Mouse (Mus musculus) MEL (cell line): ENCODE data around the gene Clca3a1. TPM values are rescaled to one million over a fixed set of nuclear protein-coding genes. Genes with fewer than 3 reads are reported as not detected.

Experiments used
- DNase-seq: peaks from one replicate; pipeline ENCODE4 v3.0.0; 2011; ENCODE audit warnings: low read depth, low spot score
- H3K27ac ChIP-seq: 2 replicates; pipeline ENCODE4 v1.5.1; 2012; ENCODE audit warnings: low read depth, mild to moderate bottlenecking, control low read depth, low read length, moderate library complexity; ENCODE audit not compliant: control insufficient read depth
- H3K27me3 ChIP-seq, 2 experiments: fragments of 150-350 bp in 1 of 2; sonication (generic) in 1 of 2; 2 replicates each; pipeline ENCODE4 v1.6.1; 2012; ENCODE audit warnings: low read length in 2 of 2, mild to moderate bottlenecking in 2 of 2, improper control_type of control experiment in 1 of 2, moderate library complexity in 1 of 2; ENCODE audit not compliant: insufficient read depth in 2 of 2, control insufficient read depth in 1 of 2
- H3K36me3 ChIP-seq, 2 experiments: 2 replicates each; pipeline ENCODE4 v1.6.1; 2012 to 2014; ENCODE audit warnings: low read length in 2 of 2, improper control_type of control experiment in 1 of 2, inconsistent platforms in 1 of 2, mild to moderate bottlenecking in 1 of 2; ENCODE audit not compliant: insufficient read depth in 2 of 2, control insufficient read depth in 1 of 2
- H3K4me1 ChIP-seq, 2 experiments: fragments of 150-350 bp in 1 of 2; sonication (generic) in 1 of 2; 2 replicates each; pipeline ENCODE4 v1.6.1; 2012; ENCODE audit warnings: low read length in 2 of 2, improper control_type of control experiment in 1 of 2, mild to moderate bottlenecking in 1 of 2; ENCODE audit not compliant: insufficient read depth in 2 of 2, control insufficient read depth in 1 of 2
- H3K4me3 ChIP-seq, 2 experiments: fragments of 150-350 bp in 1 of 2; sonication (generic) in 1 of 2; 2 replicates each; pipeline ENCODE4 v1.5.1; 2012; ENCODE audit warnings: low read depth in 2 of 2, low read length in 2 of 2, mild to moderate bottlenecking in 2 of 2, moderate library complexity in 2 of 2, control low read depth in 1 of 2, improper control_type of control experiment in 1 of 2; ENCODE audit not compliant: control insufficient read depth in 1 of 2, insufficient read depth in 1 of 2
- H3K79me2 ChIP-seq: 2 replicates; pipeline ENCODE4 v1.6.1; 2012; ENCODE audit warnings: mild to moderate bottlenecking, low read length, moderate library complexity; ENCODE audit not compliant: control insufficient read depth, poor library complexity, insufficient read depth
- H3K9ac ChIP-seq: 2 replicates; pipeline ENCODE4 v1.6.1; 2012; ENCODE audit warnings: low read depth, mild to moderate bottlenecking, control low read depth, low read length, moderate library complexity; ENCODE audit not compliant: control insufficient read depth, poor library complexity, severe bottlenecking
- H3K9me3 ChIP-seq: fragments of 150-350 bp; sonication (generic); replicated peaks from 2 replicates; pipeline ENCODE4 v1.6.1; 2012; ENCODE audit warnings: mild to moderate bottlenecking, low read length, improper control_type of control experiment, moderate library complexity; ENCODE audit not compliant: insufficient read depth
- BHLHE40 ChIP-seq: IDR thresholded peaks from 2 replicates; pipeline ENCODE4 v1.6.1; 2012; ENCODE audit warnings: low read depth, mild to moderate bottlenecking, inconsistent platforms, low read length, improper control_type of control experiment, borderline replicate concordance
- CHD1 ChIP-seq: IDR thresholded peaks from 2 replicates; pipeline ENCODE4 v1.6.1; 2012; ENCODE audit warnings: low read depth, mild to moderate bottlenecking, inconsistent platforms, low read length, improper control_type of control experiment
- CHD2 ChIP-seq: IDR thresholded peaks from 2 replicates; pipeline ENCODE4 v1.6.1; 2011; ENCODE audit warnings: low read length, improper control_type of control experiment
- CTCF ChIP-seq, 3 experiments: IDR thresholded peaks in 2 of 3; conservative IDR thresholded peaks in 1 of 3; 2 replicates each; pipeline ENCODE4 v1.5.1; 2011 to 2012; ENCODE audit warnings: low read length in 3 of 3, low read depth in 2 of 3, mild to moderate bottlenecking in 2 of 3, improper control_type of control experiment in 1 of 3, inconsistent platforms in 1 of 3, mixed read lengths in 1 of 3, moderate library complexity in 1 of 3; ENCODE audit not compliant: control insufficient read depth in 1 of 3, insufficient read depth in 1 of 3, poor library complexity in 1 of 3, severe bottlenecking in 1 of 3
- E2F4 ChIP-seq: IDR thresholded peaks from 2 replicates; pipeline ENCODE4 v1.6.1; 2011; ENCODE audit warnings: low read depth, low read length, improper control_type of control experiment, borderline replicate concordance
- ELF1 ChIP-seq: IDR thresholded peaks from 2 replicates; pipeline ENCODE4 v1.6.1; 2014; ENCODE audit warnings: low read depth, mild to moderate bottlenecking, inconsistent platforms, low read length, improper control_type of control experiment, moderate library complexity
- ETS1 ChIP-seq: IDR thresholded peaks from 2 replicates; pipeline ENCODE4 v1.6.1; 2012; ENCODE audit warnings: low read depth, mild to moderate bottlenecking, inconsistent platforms, low read length, improper control_type of control experiment, moderate library complexity
- GATA1 ChIP-seq: IDR thresholded peaks from 2 replicates; pipeline ENCODE4 v1.6.1; 2011; ENCODE audit warnings: low read depth, low read length, improper control_type of control experiment
- HCFC1 ChIP-seq: IDR thresholded peaks from 2 replicates; pipeline ENCODE4 v1.6.1; 2012; ENCODE audit warnings: low read depth, mild to moderate bottlenecking, inconsistent platforms, low read length, improper control_type of control experiment, moderate library complexity
- JUND ChIP-seq: IDR thresholded peaks from 2 replicates; pipeline ENCODE4 v1.6.1; 2011; ENCODE audit warnings: low read depth, mild to moderate bottlenecking, improper control_type of control experiment, low read length
- KAT2A ChIP-seq: conservative IDR thresholded peaks from 2 replicates; pipeline ENCODE4 v1.6.1; 2012; ENCODE audit warnings: low read depth, low read length, improper control_type of control experiment, inconsistent platforms
- MAFK ChIP-seq: IDR thresholded peaks from 2 replicates; pipeline ENCODE4 v1.6.1; 2011; ENCODE audit warnings: low read depth, mild to moderate bottlenecking, low read length, improper control_type of control experiment, borderline replicate concordance
- MAX ChIP-seq: IDR thresholded peaks from 2 replicates; pipeline ENCODE4 v1.6.1; 2011; ENCODE audit warnings: low read length, improper control_type of control experiment
- MYC ChIP-seq: IDR thresholded peaks from 2 replicates; pipeline ENCODE4 v1.6.1; 2011; ENCODE audit warnings: low read depth, mild to moderate bottlenecking, low read length, improper control_type of control experiment, moderate library complexity
- NRF1 ChIP-seq: IDR thresholded peaks from 2 replicates; pipeline ENCODE4 v1.6.1; 2014; ENCODE audit warnings: low read depth, mild to moderate bottlenecking, inconsistent platforms, low read length, improper control_type of control experiment, moderate library complexity; ENCODE audit not compliant: poor library complexity, insufficient read depth, severe bottlenecking
- POLR2A ChIP-seq, 2 experiments: IDR thresholded peaks; 2 replicates each; pipeline ENCODE4 v1.6.1; 2011 to 2012; ENCODE audit warnings: low read length in 2 of 2, mild to moderate bottlenecking in 2 of 2, control low read depth in 1 of 2, improper control_type of control experiment in 1 of 2, low read depth in 1 of 2, moderate library complexity in 1 of 2; ENCODE audit not compliant: control insufficient read depth in 1 of 2, insufficient read depth in 1 of 2, poor library complexity in 1 of 2
- RCOR1 ChIP-seq: IDR thresholded peaks from 2 replicates; pipeline ENCODE4 v1.6.1; 2012; ENCODE audit warnings: low read depth, mild to moderate bottlenecking, inconsistent platforms, low read length, improper control_type of control experiment
- SIN3A ChIP-seq: IDR thresholded peaks from 2 replicates; pipeline ENCODE4 v1.6.1; 2012; ENCODE audit warnings: low read length, improper control_type of control experiment, inconsistent platforms
- SMC3 ChIP-seq: IDR thresholded peaks from 2 replicates; pipeline ENCODE4 v1.6.1; 2011; ENCODE audit warnings: low read depth, low read length, improper control_type of control experiment
- TCF12 ChIP-seq: IDR thresholded peaks from 2 replicates; pipeline ENCODE4 v1.6.1; 2014; ENCODE audit warnings: low read depth, mild to moderate bottlenecking, inconsistent platforms, low read length, improper control_type of control experiment, moderate library complexity
- USF2 ChIP-seq, 2 experiments: IDR thresholded peaks; 2 replicates each; pipeline ENCODE4 v1.6.1; 2011 to 2012; ENCODE audit warnings: improper control_type of control experiment in 2 of 2, low read length in 2 of 2, borderline replicate concordance in 1 of 2, inconsistent platforms in 1 of 2, low read depth in 1 of 2, mild to moderate bottlenecking in 1 of 2; ENCODE audit not compliant: insufficient read depth in 1 of 2
- ZMIZ1 ChIP-seq: IDR thresholded peaks from 2 replicates; pipeline ENCODE4 v1.6.1; 2012; ENCODE audit warnings: low read depth, mild to moderate bottlenecking, inconsistent platforms, low read length, improper control_type of control experiment, moderate library complexity
- polyA plus RNA-seq, 2 experiments: library from polyadenylated mRNA; stranded (reverse) in 1 of 2; unstranded in 1 of 2; fragments of >175 nt in 1 of 2; fragments of >200 nt in 1 of 2; gene quantifications; 2 replicates each; pipeline versions ENCODE4 v1.2.1 to v1.2.4; 2012; ENCODE audit warnings: low replicate concordance in 2 of 2, low read depth in 1 of 2; ENCODE audit not compliant: insufficient read length in 2 of 2, insufficient read depth in 1 of 2, missing spikeins in 1 of 2
- total RNA-seq: library from RNA; depleted of rRNA; stranded (reverse); fragments of 300-350 nt; gene quantifications from 2 replicates; pipeline ENCODE4 v1.2.3, GENCODE M21; 2012

The Clca3a1 gene
- total and polyA plus RNA-seq, 3 experiments, result 0.12 to 0.40 TPM; not detected in 1

DNA sequence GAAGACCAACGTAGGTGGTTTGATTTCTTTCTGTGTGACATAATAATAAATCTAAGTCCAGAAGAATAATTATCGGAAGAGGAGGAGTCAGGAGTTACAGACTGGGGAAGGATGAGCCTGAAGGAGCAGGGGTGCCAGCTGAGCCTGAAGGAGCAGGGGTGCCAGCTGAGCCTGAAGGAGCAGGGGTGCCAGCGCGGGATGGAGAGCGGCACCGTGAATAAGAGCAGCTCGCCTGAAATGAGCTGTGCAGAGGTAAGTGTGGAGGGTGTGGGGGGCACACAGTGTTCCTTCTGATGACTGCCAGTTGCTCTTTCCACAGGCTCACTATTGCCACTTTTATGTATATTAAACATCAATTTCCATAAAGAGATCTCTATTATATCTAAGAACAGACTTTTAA is 45.7 kb downstream of the Clca3a1 start:
- Histone ChIP-seq H3K9ac (no peak overlapping the region), H3K4me3 (no peak overlapping the region), H3K27ac (no peak overlapping the region), H3K4me1 (peaks cover 5 to 9% of the 10 kb centered on the region in 2 experiments; a peak in 3 of 4 replicates), H3K79me2 (peaks cover 38% of the 10 kb centered on the region), H3K27me3 (no peaks in the 10 kb centered on the region), H3K9me3 (no peaks in the 10 kb centered on the region), H3K36me3 (peaks cover 8 to 15% of the 10 kb centered on the region in 2 experiments)
- TF ChIP-seq RCOR1 (no peak), SIN3A (no peak), MAFK (no peak), ETS1 (no peak), E2F4 (no peak), CTCF (IDR thresholded peaks at IDR 0.05 in 2 of 3, conservative IDR thresholded peaks at IDR 0.05 in 1 of 3; ENCODE audit: control insufficient read depth in 1 of 3, insufficient read depth in 1 of 3, low read depth in 2 of 3, low read length in 3 of 3, poor library complexity in 1 of 3, severe bottlenecking in 1 of 3) (no peak), BHLHE40 (no peak), SMC3 (no peak), NRF1 (no peak), ELF1 (no peak)
- no peak for DNase-seq

DNA sequence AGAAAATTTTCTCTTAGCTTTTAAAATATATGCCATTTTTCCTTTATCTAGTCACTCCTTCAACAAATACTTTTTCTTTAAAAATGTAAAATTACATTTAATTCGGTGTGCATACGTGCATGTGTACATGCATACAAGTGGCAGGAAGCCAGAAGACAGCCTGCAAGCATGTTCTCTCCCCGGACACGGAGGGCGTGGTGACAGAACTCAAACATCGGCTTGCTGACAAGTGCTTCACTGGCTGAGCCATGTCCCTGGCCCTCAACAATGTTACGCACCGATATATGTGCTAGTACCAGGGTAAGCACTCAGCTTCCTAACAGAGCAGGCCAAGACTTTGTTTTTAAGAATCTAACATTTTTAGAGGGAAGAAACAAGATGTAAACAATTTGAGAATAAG is 46.2 kb downstream of the Clca3a1 start:
- Histone ChIP-seq H3K27me3 (no peaks in the 10 kb centered on the region), H3K9ac (no peak overlapping the region), H3K36me3 (peaks cover 10 to 15% of the 10 kb centered on the region in 2 experiments), H3K4me1 (peaks cover 5 to 9% of the 10 kb centered on the region in 2 experiments; a peak in 3 of 4 replicates), H3K4me3 (no peak overlapping the region), H3K27ac (no peak overlapping the region)
- no peak for DNase-seq
- TF ChIP-seq HCFC1 (no peak), ELF1 (no peak), KAT2A (no peak), JUND (no peak), RCOR1 (no peak), MYC (no peak)
- TF ChIP-seq, all 39 proteins: peak for 0
- Histone ChIP-seq H3K79me2 (peaks cover 34% of the 10 kb centered on the region), H3K9me3 (no peaks in the 10 kb centered on the region)

DNA sequence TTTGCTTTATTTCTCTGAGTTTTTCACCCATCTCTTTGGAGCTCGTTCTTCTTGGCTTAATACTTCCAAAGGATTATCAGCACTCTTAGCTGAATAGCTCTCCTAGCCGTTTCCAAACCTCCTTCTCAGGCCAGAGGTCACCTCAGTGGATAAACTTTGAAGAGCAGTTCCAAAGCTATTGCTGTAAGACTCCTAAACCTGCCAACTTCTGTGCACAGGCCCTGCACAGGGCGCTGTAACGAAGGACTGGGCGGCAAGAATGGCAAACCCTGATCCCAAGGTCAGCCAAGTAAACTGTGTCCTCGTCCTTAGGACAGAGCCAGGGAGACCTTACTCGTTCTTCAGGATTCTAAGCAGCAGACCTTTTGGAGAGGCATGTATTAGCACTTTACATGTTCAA is 46.7 kb downstream of the Clca3a1 start:
- no peak overlapping the region for H3K9ac ChIP-seq
- no peak for DNase-seq
- H3K4me1 ChIP-seq, result peaks cover 5 to 9% of the 10 kb centered on the region in 2 experiments; a peak in 3 of 4 replicates

More for the DNA sequence above, 46.7 kb downstream of the Clca3a1 start:
- H3K36me3 ChIP-seq, result peaks cover 13 to 15% of the 10 kb centered on the region in 2 experiments
- TF ChIP-seq CHD2 (no peak), CHD1 (no peak), TCF12 (no peak), POLR2A (IDR thresholded peaks at IDR 0.05; ENCODE audit: control insufficient read depth in 1 of 2, insufficient read depth in 1 of 2, low read depth in 1 of 2, low read length in 2 of 2, poor library complexity in 1 of 2) (no peak), ZMIZ1 (no peak), ELF1 (no peak), MAX (no peak), MYC (no peak), USF2 (IDR thresholded peaks at IDR 0.05; ENCODE audit: borderline replicate concordance in 1 of 2, insufficient read depth in 1 of 2, low read depth in 1 of 2, low read length in 2 of 2) (no peak), SIN3A (no peak), GATA1 (no peak)
- no peaks in the 10 kb centered on the region for H3K27me3 ChIP-seq
- peaks cover 29% of the 10 kb centered on the region for H3K79me2 ChIP-seq
- no peak overlapping the region for H3K27ac ChIP-seq
- H3K4me3 ChIP-seq, result no peak overlapping the region
- no peaks in the 10 kb centered on the region for H3K9me3 ChIP-seq
